Mouse (Mus musculus) heart, adult 2 months (tissue): ENCODE data around the gene Ctnna3.

Source experiments
- CTCF ChIP-seq: fragments of 200-600 bp; IDR thresholded peaks from 2 replicates; pipeline ENCODE4 v1.8.1; 2022; ENCODE audit warnings: antibody characterized with exemption, mild to moderate bottlenecking, moderate library complexity
- EP300 ChIP-seq: fragments of 200-500 bp; IDR thresholded peaks from 2 replicates; pipeline ENCODE4 v1.6.1; 2011; ENCODE audit warnings: low read depth, low read length, control low read depth; ENCODE audit not compliant: insufficient read depth
- POLR2A ChIP-seq: fragments of 200-500 bp; IDR thresholded peaks from 2 replicates; pipeline ENCODE4 v1.6.1; 2011; ENCODE audit warnings: mild to moderate bottlenecking, low read depth, low read length, control low read depth; ENCODE audit not compliant: insufficient read depth

DNA sequence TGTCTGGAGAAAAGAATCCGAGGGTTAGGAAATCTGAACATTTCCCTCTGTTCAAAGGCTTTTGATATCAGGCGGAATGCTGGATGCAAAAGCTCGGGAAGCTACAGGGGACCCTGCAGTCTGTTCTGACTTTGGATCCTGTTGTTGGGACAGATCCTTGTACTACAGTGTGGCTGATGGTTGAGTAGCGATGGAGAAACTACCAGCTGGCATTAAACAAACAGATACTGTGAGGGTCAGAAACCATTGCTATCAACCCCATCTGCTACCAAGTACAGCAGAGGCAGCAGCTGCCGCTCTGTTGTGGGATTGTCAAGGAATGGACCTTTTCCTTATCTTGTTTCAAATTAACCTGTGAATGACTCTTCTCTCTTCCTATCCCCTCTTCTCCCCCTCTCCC, 504.0 kb downstream of the Ctnna3 start:
- no peak for TF ChIP-seq POLR2A
- no peak for TF ChIP-seq CTCF
- TF ChIP-seq EP300 = no peak
